Mouse (Mus musculus): ENCODE results near the gene Slc5a9. TPM values are rescaled to one million over a fixed set of nuclear protein-coding genes. Genes with fewer than 3 reads are reported as not detected.

The Slc5a9 gene
- polyA plus RNA-seq (2012; ENCODE audit: low replicate concordance): not detected in 2 replicates

GRCm38 (mm10) chr4:111902775-111903174 lies at the start of gene Slc5a9:
Slc5a9 (minus strand) TSS chr4:111902918.

GRCm38 (mm10) chr4:111919092-111919491 lies 16.4 kb upstream of the Slc5a9 start, which contains the start of gene Skint8:
Skint8 (plus strand) TSS chr4:111919392.

Other genes starting within 250 kb of the Slc5a9 start
- gene Spata6, start 182.9 kb downstream of the Slc5a9 start, polyA plus RNA-seq (2012; ENCODE audit: low replicate concordance): 4.1 and 5.0 TPM in 2 replicates
- not detected in 2 replicates for gene Skint8, start 16.5 kb upstream of the Slc5a9 start, polyA plus RNA-seq (2012; ENCODE audit: low replicate concordance)
- not detected in 2 replicates for gene Skint7, start 70.0 kb upstream of the Slc5a9 start, polyA plus RNA-seq (2012; ENCODE audit: low replicate concordance)
- not detected in 2 replicates for gene Skint1, start 103.4 kb upstream of the Slc5a9 start, polyA plus RNA-seq (2012; ENCODE audit: low replicate concordance)
- gene Skint4, start 169.1 kb upstream of the Slc5a9 start, polyA plus RNA-seq (2012; ENCODE audit: low replicate concordance): not detected in 2 replicates